In genomic region chr11:88180467-88180958, GRCm38 (mm10) we compare ENCODE assay signal across 9 mouse cellular contexts. TPM values are rescaled to one million over a fixed set of nuclear protein-coding genes. Genes with fewer than 3 reads are reported as not detected.
DNase-seq lines count a peak whose midpoint lies in the region; ATAC-seq and TF ChIP-seq lines count a peak whose summit lies in the region.
"Had no signal": no experiment of that assay in that cellular context is flagged by ENCODE, and none has a peak within 500 bp of the region (broad histone marks: within the 10 kb centered on the region; RNA-seq: fewer than 3 reads in every experiment).

No protein-coding gene starts in this region.

- H3K4me1 ChIP-seq in lung, embryonic 15.5 days: peaks cover 25% of the 10 kb centered on the region
- H3K4me1 ChIP-seq in hindbrain, embryonic 14.5 days (replicated peaks; ENCODE audit: control insufficient read depth, insufficient read depth, low read length): peaks cover 18% of the 10 kb centered on the region
- H3K4me1 ChIP-seq in midbrain, embryonic 15.5 days: peaks cover 19% of the 10 kb centered on the region
- H3K4me1 ChIP-seq in thymus, adult 2 months (replicated peaks; ENCODE audit: control insufficient read depth, insufficient read depth, low read length): peaks cover 10% of the 10 kb centered on the region

- peak overlapping the region; percentile 17 for H3K4me2 ChIP-seq in lung, embryonic 15.5 days
- 0 out of 2 replicates have a peak overlapping the region, but pooled peaks have one; percentile 10 for H3K4me2 ChIP-seq in hindbrain, embryonic 14.5 days (replicated peaks)
- no peak overlapping the region for H3K4me2 ChIP-seq in midbrain, embryonic 15.5 days

- no peaks in the 10 kb centered on the region for H3K27me3 ChIP-seq in lung, embryonic 15.5 days
- no peaks in the 10 kb centered on the region for H3K27me3 ChIP-seq in hindbrain, embryonic 14.5 days (ENCODE audit: control insufficient read depth, insufficient read depth, low read length)
- no peaks in the 10 kb centered on the region for H3K27me3 ChIP-seq in midbrain, embryonic 15.5 days (replicated peaks)
- H3K27me3 ChIP-seq in thymus, adult 2 months (ENCODE audit: control insufficient read depth, insufficient read depth, low read length): no peaks in the 10 kb centered on the region

- TF ChIP-seq CTCF in thymus, adult 2 months (IDR thresholded peaks at IDR 0.05; ENCODE audit: borderline replicate concordance, control insufficient read depth, extremely low read depth, insufficient read depth, low read length, poor library complexity): no peak

- TF ChIP-seq POLR2A in thymus, adult 2 months (IDR thresholded peaks at IDR 0.05; ENCODE audit: control insufficient read depth, extremely low read depth, insufficient read depth, low read length, poor library complexity): no peak

- peak overlapping the region; percentile 91 for H3K27ac ChIP-seq in lung, embryonic 15.5 days
- H3K27ac ChIP-seq in hindbrain, embryonic 14.5 days: peak overlapping the region; percentile 66
- peak overlapping the region; percentile 60 for H3K27ac ChIP-seq in midbrain, embryonic 15.5 days
- no peak overlapping the region for H3K27ac ChIP-seq in thymus, adult 2 months (ENCODE audit: control insufficient read depth, insufficient read depth, low read length)
- H3K27ac ChIP-seq: liver, embryonic 14.5 days had no signal

- H3K9ac ChIP-seq in lung, embryonic 15.5 days: no peak overlapping the region
- H3K9ac ChIP-seq in hindbrain, embryonic 14.5 days: 0 out of 2 replicates have a peak overlapping the region, but pooled peaks have one; percentile 24
- no peak overlapping the region for H3K9ac ChIP-seq in midbrain, embryonic 15.5 days
- H3K9ac ChIP-seq: liver, embryonic 14.5 days had no signal

- ATAC-seq in lung, embryonic 15.5 days (ENCODE audit: borderline replicate concordance, extremely low read depth, low FRiP score, low TSS enrichment): peak; percentile 59
- peak; percentile 81 for ATAC-seq in hindbrain, embryonic 14.5 days (ENCODE audit: low FRiP score)
- ATAC-seq in midbrain, embryonic 15.5 days (replicated peaks): peak; percentile 50; the same call in 1 of the 2 replicates

- 0 out of 2 replicates have a peak, but pooled peaks cover 3% of the 10 kb centered on the region for H3K36me3 ChIP-seq in lung, embryonic 15.5 days
- H3K36me3 ChIP-seq in hindbrain, embryonic 14.5 days (replicated peaks; ENCODE audit: control insufficient read depth, insufficient read depth): peaks cover 51% of the 10 kb centered on the region
- peaks cover 11% of the 10 kb centered on the region; the same call in 1 of the 2 replicates for H3K36me3 ChIP-seq in midbrain, embryonic 15.5 days (replicated peaks)
- no peaks in the 10 kb centered on the region for H3K36me3 ChIP-seq in thymus, adult 2 months (ENCODE audit: control insufficient read depth, insufficient read depth, low read length)

- no peaks in the 10 kb centered on the region for H3K9me3 ChIP-seq in lung, embryonic 15.5 days
- no peaks in the 10 kb centered on the region for H3K9me3 ChIP-seq in hindbrain, embryonic 14.5 days (ENCODE audit: control insufficient read depth, low read length)
- H3K9me3 ChIP-seq in midbrain, embryonic 15.5 days: no peaks in the 10 kb centered on the region

- 9% methylated on average over 6 of the region's 6 CpGs for WGBS in lung, embryonic 15.5 days
- WGBS in hindbrain, embryonic 14.5 days: 7% methylated on average over 6 of the region's 6 CpGs
- WGBS in midbrain, embryonic 15.5 days: 6% methylated on average over 6 of the region's 6 CpGs
- WGBS in thymus, adult 2 months: 74% methylated on average over 6 of the region's 6 CpGs

- DNase-seq in lung, postnatal 36 days: no peak
- DNase-seq in fibroblast of lung, adult 2 months (ENCODE audit: low read depth): peak; percentile 93
- peak; percentile 51 for DNase-seq in hindbrain, embryonic 14.5 days (ENCODE audit: low spot score)
- no peak for DNase-seq in c-Kit-positive CD71-positive TER-119-positive erythroid progenitor cells, embryonic 14.5 days (ENCODE audit: low spot score)
- DNase-seq in adrenal gland, adult 2 months: no peak
- no peak for DNase-seq in thymus, adult 2 months

- H3K4me3 ChIP-seq in lung, embryonic 15.5 days: no peak overlapping the region
- no peak overlapping the region for H3K4me3 ChIP-seq in hindbrain, embryonic 14.5 days (replicated peaks; ENCODE audit: low read length)
- no peak overlapping the region for H3K4me3 ChIP-seq in midbrain, embryonic 15.5 days
- H3K4me3 ChIP-seq in thymus, adult 2 months (ENCODE audit: control insufficient read depth, insufficient read depth, low read length): no peak overlapping the region

RNA-seq across cellular contexts. Expression of gene Mrps23, which starts 23.7 kb away (rescaled TPM):
- polyA plus RNA-seq in lung, embryonic 15.5 days (2015; fragmentation: Nextera tagmentation; extraction: Ambion mirVana): 57.4 and 59.4 TPM in 2 replicates
- polyA plus RNA-seq in hindbrain, embryonic 14.5 days (2014; fragmentation: Nextera tagmentation; extraction: Ambion mirVana): 67.8 and 68.7 TPM in 2 replicates
- 60.6 and 62.4 TPM in 2 replicates for polyA plus RNA-seq in midbrain, embryonic 15.5 days (2015; fragmentation: Nextera tagmentation; extraction: Ambion mirVana)
- 100 to 1,000 TPM; 194 to 208 TPM for total RNA-seq in adrenal gland, adult 2 months (2021)
- 44.9 and 51.2 TPM in 2 replicates for polyA plus RNA-seq in adrenal gland, adult 2 months (2012; rRNA removed)
- polyA plus RNA-seq in thymus, adult 2 months (2012; rRNA removed): 41.6 and 47.6 TPM in 2 replicates

Comparison
In these comparisons a context has a peak if more than half of its experiments do, and no peak if none do; other contexts are left out.
1. DNase-seq: peak in fibroblast of lung, adult 2 months (single experiment) and hindbrain, embryonic 14.5 days (single experiment); none in lung, postnatal 36 days (single experiment), c-Kit-positive CD71-positive TER-119-positive erythroid progenitor cells, embryonic 14.5 days (single experiment), adrenal gland, adult 2 months (single experiment) and thymus, adult 2 months (single experiment).
2. Peak in every context shown above with its lines, with median percentiles within 50 percentile points of each other: ATAC-seq.